Mouse (Mus musculus): Measurements from ENCODE around the gene 1700012B07Rik. TPM values are rescaled to one million over a fixed set of nuclear protein-coding genes. Genes with fewer than 3 reads are reported as not detected.
A peak's percentile ranks its signal among the peaks of the same experiment; 100 is the strongest.

1700012B07Rik gene
- polyA plus RNA-seq (2015; fragmentation: Nextera tagmentation; extraction: Ambion mirVana): 0.15 TPM in 1 of 2 replicates, not detected in the other

DNA sequence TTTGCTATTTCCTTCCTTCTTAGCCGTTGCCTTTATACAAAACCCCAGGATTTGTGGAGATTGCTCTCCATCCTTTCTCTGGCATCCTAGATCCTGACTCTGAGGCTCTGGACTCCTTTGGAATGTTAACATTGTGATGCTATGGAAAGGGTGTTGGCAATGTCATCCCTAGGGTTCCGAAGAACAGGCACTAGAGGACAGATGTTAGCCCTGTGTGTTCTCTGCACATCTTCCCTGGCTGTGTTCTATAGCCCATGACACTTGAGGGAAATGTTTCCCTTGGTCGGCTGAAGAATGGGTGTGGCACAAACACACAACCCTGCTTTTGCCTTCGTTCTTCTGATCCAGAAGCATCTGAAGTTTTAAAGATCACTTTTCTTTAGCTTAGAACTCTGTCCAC, at the start of gene 1700012B07Rik:
TSS of gene 1700012B07Rik (minus strand) at position 101 of the 400 bp plus-strand sequence.
- Histone ChIP-seq H3K27ac (ENCODE audit: low read length) (no peak within 1 kb of the TSS), H3K4me1 (ENCODE audit: insufficient read depth, low read depth, low read length) (no peaks in the 10 kb centered on the region), H3K4me2 (replicated peaks; ENCODE audit: low read depth, low read length) (no peak within 1 kb of the TSS), H3K9me3 (ENCODE audit: low read length) (no peaks in the 10 kb centered on the region), H3K27me3 (replicated peaks; ENCODE audit: insufficient read depth, low read length) (no peaks in the 10 kb centered on the region), H3K36me3 (ENCODE audit: insufficient read depth, low read length) (no peaks in the 10 kb centered on the region), H3K4me3 (ENCODE audit: low read depth, low read length) (no peak within 1 kb of the TSS), H3K9ac (replicated peaks; ENCODE audit: low read depth) (no peak within 1 kb of the TSS)
- no peak for DNase-seq (ENCODE audit: low spot score)
- TF ChIP-seq EP300 (IDR thresholded peaks at IDR 0.05): no peak
- TF ChIP-seq CTCF (IDR thresholded peaks at IDR 0.05): no peak
- no peak for ATAC-seq
- 79% methylated on average over 4 of the region's 4 CpGs for WGBS

DNA sequence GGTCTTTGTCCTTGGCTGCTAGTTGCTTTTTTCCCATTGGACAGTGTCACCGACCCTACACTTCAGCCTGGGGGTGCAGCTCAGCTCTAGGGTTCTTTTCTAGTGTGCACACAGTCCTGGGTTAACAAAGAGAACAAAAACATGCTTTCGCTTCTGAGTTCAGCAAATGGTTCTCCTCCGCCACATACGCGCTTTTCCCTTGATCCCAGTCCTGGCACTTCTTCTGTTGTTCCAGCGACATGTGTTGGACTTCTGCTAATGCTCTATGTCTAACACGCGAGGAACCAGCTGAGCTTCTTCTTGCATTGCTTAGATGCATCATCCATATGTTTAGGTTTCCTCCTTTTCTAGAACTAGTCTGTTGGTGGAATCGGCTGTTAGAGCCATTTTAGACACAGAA, 48.9 kb upstream of the 1700012B07Rik start:
- Histone ChIP-seq H3K36me3 (ENCODE audit: insufficient read depth, low read length) (no peaks in the 10 kb centered on the region), H3K4me2 (replicated peaks; ENCODE audit: low read depth, low read length) (no peak overlapping the region), H3K4me1 (ENCODE audit: insufficient read depth, low read depth, low read length) (no peaks in the 10 kb centered on the region), H3K4me3 (ENCODE audit: low read depth, low read length) (no peak overlapping the region), H3K9me3 (ENCODE audit: low read length) (no peaks in the 10 kb centered on the region), H3K27ac (ENCODE audit: low read length) (no peak overlapping the region), H3K9ac (replicated peaks; ENCODE audit: low read depth) (no peak overlapping the region), H3K27me3 (replicated peaks; ENCODE audit: insufficient read depth, low read length) (no peaks in the 10 kb centered on the region)
- ATAC-seq (peak; percentile 59), DNase-seq (ENCODE audit: low spot score) (peak; percentile 68)
- 58% methylated on average over 9 of the region's 9 CpGs for WGBS
- TF ChIP-seq EP300 (IDR thresholded peaks at IDR 0.05) (no peak), CTCF (IDR thresholded peaks at IDR 0.05) (no peak)

DNA sequence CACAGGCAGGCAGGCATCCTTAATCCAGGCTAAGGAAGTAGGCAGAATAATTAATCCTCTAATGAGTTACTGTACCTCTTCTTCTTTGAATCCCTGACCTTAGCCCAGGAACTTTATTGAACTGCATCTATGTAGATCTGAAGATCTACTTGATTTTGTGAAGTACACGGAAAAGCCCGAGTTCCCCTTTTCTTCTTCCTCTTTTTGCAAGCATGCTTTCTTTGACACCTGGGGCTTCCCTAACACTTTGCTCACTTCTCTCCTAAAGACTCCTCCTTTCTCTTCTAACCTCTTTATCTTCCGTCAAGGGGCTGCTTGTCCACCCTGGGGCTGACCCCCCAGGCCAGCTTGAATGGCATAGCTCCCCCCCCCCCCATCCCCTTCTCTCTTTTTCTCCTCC, 48.0 kb upstream of the 1700012B07Rik start:
- Histone ChIP-seq H3K9me3 (ENCODE audit: low read length) (no peaks in the 10 kb centered on the region), H3K4me2 (replicated peaks; ENCODE audit: low read depth, low read length) (no peak overlapping the region), H3K27me3 (replicated peaks; ENCODE audit: insufficient read depth, low read length) (no peaks in the 10 kb centered on the region), H3K27ac (ENCODE audit: low read length) (no peak overlapping the region), H3K4me3 (ENCODE audit: low read depth, low read length) (no peak overlapping the region), H3K9ac (replicated peaks; ENCODE audit: low read depth) (no peak overlapping the region), H3K4me1 (ENCODE audit: insufficient read depth, low read depth, low read length) (no peaks in the 10 kb centered on the region), H3K36me3 (ENCODE audit: insufficient read depth, low read length) (no peaks in the 10 kb centered on the region)
- no peak for ATAC-seq
- no peak for TF ChIP-seq CTCF (IDR thresholded peaks at IDR 0.05)
- no peak for TF ChIP-seq EP300 (IDR thresholded peaks at IDR 0.05)
- no peak for DNase-seq (ENCODE audit: low spot score)
- WGBS: 69% methylated on average over 3 of the region's 3 CpGs

- Histone ChIP-seq H3K4me1 (ENCODE audit: insufficient read depth, low read depth, low read length) (no peaks in the 10 kb centered on the region), H3K9me3 (ENCODE audit: low read length) (no peaks in the 10 kb centered on the region), H3K4me2 (replicated peaks; ENCODE audit: low read depth, low read length) (no peak overlapping the region), H3K4me3 (ENCODE audit: low read depth, low read length) (no peak overlapping the region), H3K9ac (replicated peaks; ENCODE audit: low read depth) (no peak overlapping the region), H3K27ac (ENCODE audit: low read length) (no peak overlapping the region), H3K27me3 (replicated peaks; ENCODE audit: insufficient read depth, low read length) (no peaks in the 10 kb centered on the region), H3K36me3 (ENCODE audit: insufficient read depth, low read length) (no peaks in the 10 kb centered on the region)
- 68% methylated on average over 1 of the region's 1 CpGs for WGBS
- no peak for TF ChIP-seq EP300 (IDR thresholded peaks at IDR 0.05)
- no peak for TF ChIP-seq CTCF (IDR thresholded peaks at IDR 0.05)
- DNase-seq (ENCODE audit: low spot score) (no peak), ATAC-seq (no peak)
Measured at GRCm38 (mm10) chr11:109875525-109875802, 47.6 kb upstream of the 1700012B07Rik start.

DNA sequence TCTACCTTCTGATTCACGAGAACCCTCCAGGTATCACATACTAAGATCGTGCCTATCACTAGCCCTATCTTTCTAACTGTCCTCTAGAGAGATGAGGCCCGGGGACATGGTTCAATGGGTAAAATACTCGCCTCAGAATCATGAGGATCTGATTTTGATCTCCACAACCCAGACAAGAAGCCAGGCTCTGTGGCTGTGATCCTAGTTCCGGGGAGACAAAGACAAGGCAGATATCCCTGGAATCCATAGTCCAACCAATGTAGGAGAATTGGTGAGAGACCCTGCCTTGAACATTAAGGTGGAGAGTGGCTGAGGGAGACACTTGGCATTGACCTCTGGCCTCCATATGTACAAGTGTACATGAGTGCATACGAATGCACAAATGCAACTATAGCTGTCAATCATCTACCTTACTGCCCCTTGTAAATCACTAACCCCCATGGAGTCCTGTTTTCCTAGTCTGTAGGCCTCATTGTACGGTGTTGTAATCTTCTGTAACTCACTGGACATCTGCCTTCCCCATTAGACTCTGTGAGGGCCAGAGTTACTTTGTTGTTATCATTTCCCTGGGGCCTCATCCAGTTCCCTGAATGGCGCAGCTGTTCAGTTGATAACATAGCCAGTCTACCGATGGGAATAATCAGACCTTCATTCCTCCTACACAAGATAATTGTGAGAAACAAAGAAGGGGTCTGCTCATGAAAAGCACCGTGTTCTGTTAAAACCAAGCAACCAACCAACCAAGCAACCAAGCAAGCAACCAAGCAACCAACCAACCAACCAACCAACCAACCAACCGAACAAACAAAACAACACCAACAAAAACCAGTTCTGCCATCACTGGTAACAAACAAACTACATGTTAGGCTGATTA, 47.0 kb upstream of the 1700012B07Rik start:
- H3K36me3 ChIP-seq (ENCODE audit: insufficient read depth, low read length): no peaks in the 10 kb centered on the region
- 87% methylated on average over 11 of the region's 11 CpGs for WGBS
- H3K4me1 ChIP-seq (ENCODE audit: insufficient read depth, low read depth, low read length): no peaks in the 10 kb centered on the region
- no peaks in the 10 kb centered on the region for H3K9me3 ChIP-seq (ENCODE audit: low read length)
- H3K4me2 ChIP-seq (replicated peaks; ENCODE audit: low read depth, low read length): no peak overlapping the region
- no peak overlapping the region for H3K9ac ChIP-seq (replicated peaks; ENCODE audit: low read depth)
- DNase-seq (ENCODE audit: low spot score) (no peak), ATAC-seq (no peak)
- H3K4me3 ChIP-seq (ENCODE audit: low read depth, low read length): no peak overlapping the region
- peak overlapping the region; percentile 20; the same call in 1 of the 2 replicates for H3K27ac ChIP-seq (ENCODE audit: low read length)
- H3K27me3 ChIP-seq (replicated peaks; ENCODE audit: insufficient read depth, low read length): no peaks in the 10 kb centered on the region
- TF ChIP-seq CTCF (IDR thresholded peaks at IDR 0.05): no peak
- TF ChIP-seq EP300 (IDR thresholded peaks at IDR 0.05): no peak

DNA sequence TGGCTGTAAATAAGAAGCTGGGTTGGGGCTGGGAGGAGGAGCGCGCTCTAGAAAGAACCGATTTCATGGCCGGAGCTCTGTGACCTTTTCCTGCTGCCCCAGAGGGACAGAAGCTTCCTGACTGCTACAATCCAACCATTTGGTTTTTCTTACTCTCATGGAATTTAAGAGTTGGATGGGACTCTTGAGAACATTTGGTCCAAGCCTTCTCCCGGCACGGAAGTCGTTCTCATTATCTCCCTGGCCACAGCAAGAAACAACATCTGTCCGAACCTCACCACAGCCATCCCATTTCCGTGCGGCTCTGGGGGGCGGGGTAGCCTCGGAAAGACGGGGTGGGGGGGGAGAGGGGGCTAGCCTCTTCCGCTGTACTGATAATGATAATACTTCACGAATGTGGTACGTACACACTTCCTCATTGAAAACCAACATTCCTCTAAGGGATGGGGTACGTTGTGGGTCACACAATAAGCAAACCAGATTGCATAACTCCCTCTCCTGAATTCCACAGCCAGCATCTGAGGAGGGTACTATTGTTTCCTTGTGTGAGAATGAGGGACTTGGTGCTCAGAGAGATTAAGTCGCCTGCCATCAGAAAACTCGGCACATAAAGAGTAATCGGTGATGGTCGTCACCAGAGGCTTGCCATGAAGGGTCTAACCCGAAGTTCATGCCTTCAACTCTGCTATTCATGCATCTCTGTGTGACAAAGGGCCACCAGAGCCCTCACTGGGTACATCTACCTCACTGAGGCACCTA, 46.2 kb upstream of the 1700012B07Rik start:
- H3K4me2 ChIP-seq (replicated peaks; ENCODE audit: low read depth, low read length): no peak overlapping the region
- ATAC-seq (peak; percentile 56), DNase-seq (ENCODE audit: low spot score) (peak; percentile 46)
- H3K9ac ChIP-seq (replicated peaks; ENCODE audit: low read depth): no peak overlapping the region
- no peaks in the 10 kb centered on the region for H3K27me3 ChIP-seq (replicated peaks; ENCODE audit: insufficient read depth, low read length)
- H3K36me3 ChIP-seq (ENCODE audit: insufficient read depth, low read length): no peaks in the 10 kb centered on the region
- H3K4me1 ChIP-seq (ENCODE audit: insufficient read depth, low read depth, low read length): no peaks in the 10 kb centered on the region
- H3K27ac ChIP-seq (ENCODE audit: low read length): peak overlapping the region; percentile 54; the same call in 1 of the 2 replicates
- WGBS: 69% methylated on average over 22 of the region's 22 CpGs
- TF ChIP-seq CTCF (IDR thresholded peaks at IDR 0.05) (no peak), EP300 (IDR thresholded peaks at IDR 0.05) (no peak)
- no peaks in the 10 kb centered on the region for H3K9me3 ChIP-seq (ENCODE audit: low read length)
- H3K4me3 ChIP-seq (ENCODE audit: low read depth, low read length): no peak overlapping the region

All from lung, postnatal 0 days (tissue).